ENCODE assay signal across 28 mouse cellular contexts in genomic region chr14:93441852-93442251, GRCm38 (mm10).
"Had no signal": no experiment of that assay in that cellular context is flagged by ENCODE, and none has a peak within 500 bp of the region (broad histone marks: within the 10 kb centered on the region; RNA-seq: fewer than 3 reads in every experiment).

No protein-coding gene starts in this region.

- H3K36me3 ChIP-seq: embryonic facial prominence, embryonic 12.5 days; embryonic facial prominence, embryonic 13.5 days; embryonic facial prominence, embryonic 15.5 days; forebrain, embryonic 10.5 days; forebrain, embryonic 12.5 days; forebrain, embryonic 15.5 days; heart, embryonic 10.5 days had no signal

- DNase-seq: cerebellum, adult 9-10 months; cerebellum, adult 9-11 months; cerebellum, postnatal 10 days; cerebellum, postnatal 14 days; cerebellum, postnatal 25 days; cerebellum, postnatal 36 days; embryo, embryonic 11 days; forebrain, postnatal 0 days; gastrocnemius, adult 2 months; gastrocnemius, postnatal 10 days; gastrocnemius, postnatal 14 days; gastrocnemius, postnatal 25 days; gastrocnemius, postnatal 36 days; heart, adult 11 months; heart, adult 18-20 months; heart, adult 2 months had no signal

- ATAC-seq: forebrain, embryonic 13.5 days; forebrain, embryonic 14.5 days; forebrain, embryonic 15.5 days; forebrain, embryonic 16.5 days; forebrain, postnatal 0 days had no signal

- H3K27me3 ChIP-seq: embryonic facial prominence, embryonic 12.5 days; embryonic facial prominence, embryonic 13.5 days; embryonic facial prominence, embryonic 15.5 days; forebrain, embryonic 12.5 days; forebrain, embryonic 13.5 days; forebrain, embryonic 15.5 days had no signal

- H3K4me2 ChIP-seq: embryonic facial prominence, embryonic 12.5 days; embryonic facial prominence, embryonic 13.5 days; embryonic facial prominence, embryonic 15.5 days; forebrain, embryonic 12.5 days; forebrain, embryonic 13.5 days; forebrain, embryonic 15.5 days; heart, embryonic 11.5 days had no signal

- H3K9ac ChIP-seq: embryonic facial prominence, embryonic 12.5 days; embryonic facial prominence, embryonic 13.5 days; embryonic facial prominence, embryonic 15.5 days; forebrain, embryonic 12.5 days; forebrain, embryonic 13.5 days; forebrain, embryonic 15.5 days; forebrain, postnatal 0 days had no signal

- H3K4me3 ChIP-seq: embryonic facial prominence, embryonic 12.5 days; embryonic facial prominence, embryonic 13.5 days; embryonic facial prominence, embryonic 15.5 days; erythroblast, embryonic 14.5 days; forebrain, embryonic 10.5 days; forebrain, embryonic 12.5 days; forebrain, embryonic 13.5 days; forebrain, embryonic 15.5 days; gastrocnemius, adult 2 months; heart, adult 2 months; heart, embryonic 10.5 days had no signal

- H3K27ac ChIP-seq: embryonic facial prominence, embryonic 12.5 days; embryonic facial prominence, embryonic 13.5 days; embryonic facial prominence, embryonic 15.5 days; forebrain, embryonic 10.5 days; forebrain, embryonic 12.5 days; forebrain, embryonic 13.5 days; forebrain, embryonic 15.5 days; gastrocnemius, adult 2 months; heart, adult 2 months; heart, embryonic 10.5 days had no signal

- H3K4me1 ChIP-seq: embryonic facial prominence, embryonic 12.5 days; embryonic facial prominence, embryonic 13.5 days; embryonic facial prominence, embryonic 15.5 days; forebrain, embryonic 12.5 days; forebrain, embryonic 13.5 days; forebrain, embryonic 15.5 days; heart, embryonic 10.5 days had no signal

- H3K9me3 ChIP-seq: embryonic facial prominence, embryonic 12.5 days; embryonic facial prominence, embryonic 13.5 days; embryonic facial prominence, embryonic 15.5 days; forebrain, embryonic 10.5 days; forebrain, embryonic 12.5 days; forebrain, embryonic 13.5 days; forebrain, embryonic 15.5 days; heart, embryonic 10.5 days had no signal
